Mouse (Mus musculus) T-cell, adult 2 months (primary cell): ENCODE results near the gene Mcu.

Experiments
- DNase-seq: peaks from one replicate; pipeline ENCODE4 v3.0.0; 2022; ENCODE audit warnings: low spot score

Mcu gene

DNA sequence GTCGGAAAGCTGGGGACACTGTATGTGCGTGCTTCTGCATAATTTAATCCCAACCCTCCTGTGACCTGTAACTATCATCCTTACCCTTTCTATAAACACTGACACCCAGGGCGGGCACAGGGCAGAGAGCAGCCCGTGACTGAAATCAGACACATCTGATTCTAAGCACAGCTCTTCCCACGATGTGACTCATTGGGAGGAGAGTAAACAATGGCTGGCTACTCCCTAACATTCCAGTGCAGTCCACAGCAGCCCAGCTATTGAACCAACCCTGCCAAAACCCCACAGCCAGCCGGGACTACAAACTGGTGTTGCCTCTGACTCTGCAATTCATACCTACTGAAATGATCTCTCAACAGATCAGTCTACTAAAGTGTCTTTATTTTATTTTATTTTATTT, 78.9 kb downstream of the Mcu start:
- DNase-seq = no peak

GRCm38 (mm10) chr10:59532256-59532655, 84.2 kb downstream of the Mcu start:
- no peak for DNase-seq

DNA sequence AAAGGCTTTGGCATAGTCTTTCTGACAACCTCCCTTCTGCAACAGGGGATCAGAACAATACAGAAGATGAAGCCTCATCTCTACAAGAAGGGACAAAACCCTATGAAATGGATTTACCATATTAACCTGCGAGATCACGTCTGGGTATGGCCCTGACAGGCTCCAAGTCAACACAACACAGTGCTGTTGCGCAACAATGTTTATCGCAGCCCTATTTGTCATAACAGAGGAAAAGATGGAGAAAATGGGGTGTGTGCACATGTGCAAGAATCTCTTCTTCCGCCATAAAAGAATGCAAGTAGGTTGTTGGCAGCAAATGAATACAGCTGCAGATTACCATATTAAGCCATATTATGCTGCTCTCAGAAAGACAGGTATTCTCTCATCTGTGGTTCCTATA, 88.7 kb downstream of the Mcu start:
- no peak for DNase-seq

DNA sequence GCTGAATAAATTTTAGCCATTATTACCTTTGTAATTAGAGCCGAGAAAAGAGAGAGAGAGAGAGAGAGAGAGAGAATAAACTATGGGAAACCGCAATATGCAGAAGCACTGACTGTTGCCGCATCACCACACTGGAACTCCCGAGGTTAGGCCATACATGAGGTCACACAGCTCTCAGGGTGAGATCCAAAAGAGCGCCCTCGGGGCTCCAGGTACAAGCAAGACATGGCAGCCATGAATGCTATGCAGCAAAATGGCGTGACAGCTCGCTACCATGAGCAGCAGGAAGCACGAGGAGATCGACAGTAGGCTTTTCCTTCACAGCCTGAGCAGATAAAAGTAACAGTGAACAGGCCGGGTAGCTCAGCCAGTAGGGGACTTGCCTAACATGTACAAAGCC, 89.2 kb downstream of the Mcu start:
- DNase-seq = no peak

GRCm38 (mm10) chr10:59524675-59525074, 91.8 kb downstream of the Mcu start:
- DNase-seq = no peak

GRCm38 (mm10) chr10:59523826-59524331, 92.6 kb downstream of the Mcu start:
- no peak for DNase-seq

- DNase-seq = no peak
Observed at GRCm38 (mm10) chr10:59520701-59521100, 95.8 kb downstream of the Mcu start.

DNA sequence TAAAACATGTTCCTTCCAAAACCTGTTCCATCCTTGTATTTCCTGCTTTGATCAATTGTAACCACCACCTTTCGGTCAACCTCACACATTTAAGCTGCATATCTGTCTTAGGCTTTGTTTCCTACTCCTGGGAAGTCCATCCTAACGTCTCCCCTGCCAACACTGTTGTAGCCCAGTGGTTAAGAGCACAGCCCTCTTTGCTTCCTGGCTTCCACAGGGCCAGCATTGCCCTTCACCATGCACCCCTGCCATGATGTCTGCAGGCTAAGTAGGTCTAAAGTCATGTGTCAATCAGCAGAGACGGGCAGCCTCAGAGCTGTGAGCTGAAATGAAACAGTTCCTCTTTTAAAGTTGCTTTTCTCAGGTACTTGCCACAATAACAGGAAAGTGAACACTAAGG, 97.1 kb downstream of the Mcu start:
- no peak for DNase-seq

DNA sequence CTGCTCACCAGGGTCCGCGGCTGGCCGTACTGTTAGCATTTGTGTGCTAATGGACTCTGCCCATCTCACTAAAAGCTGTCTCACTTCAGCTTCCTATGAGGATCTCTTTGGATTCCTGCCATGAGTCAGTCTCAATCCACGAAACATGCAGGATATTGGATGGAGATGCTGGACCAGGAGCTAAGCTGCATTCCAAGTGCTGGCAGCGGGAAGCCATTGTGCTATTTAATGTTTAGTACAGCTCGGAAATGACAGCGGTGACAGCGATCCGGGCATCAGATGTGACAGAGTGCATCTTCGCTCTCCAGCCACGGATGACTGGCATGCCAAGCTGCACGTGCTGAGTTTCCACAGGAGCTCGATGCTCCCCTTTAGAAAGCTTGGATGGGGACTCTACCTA, 99.3 kb downstream of the Mcu start:
- no peak for DNase-seq

DNA sequence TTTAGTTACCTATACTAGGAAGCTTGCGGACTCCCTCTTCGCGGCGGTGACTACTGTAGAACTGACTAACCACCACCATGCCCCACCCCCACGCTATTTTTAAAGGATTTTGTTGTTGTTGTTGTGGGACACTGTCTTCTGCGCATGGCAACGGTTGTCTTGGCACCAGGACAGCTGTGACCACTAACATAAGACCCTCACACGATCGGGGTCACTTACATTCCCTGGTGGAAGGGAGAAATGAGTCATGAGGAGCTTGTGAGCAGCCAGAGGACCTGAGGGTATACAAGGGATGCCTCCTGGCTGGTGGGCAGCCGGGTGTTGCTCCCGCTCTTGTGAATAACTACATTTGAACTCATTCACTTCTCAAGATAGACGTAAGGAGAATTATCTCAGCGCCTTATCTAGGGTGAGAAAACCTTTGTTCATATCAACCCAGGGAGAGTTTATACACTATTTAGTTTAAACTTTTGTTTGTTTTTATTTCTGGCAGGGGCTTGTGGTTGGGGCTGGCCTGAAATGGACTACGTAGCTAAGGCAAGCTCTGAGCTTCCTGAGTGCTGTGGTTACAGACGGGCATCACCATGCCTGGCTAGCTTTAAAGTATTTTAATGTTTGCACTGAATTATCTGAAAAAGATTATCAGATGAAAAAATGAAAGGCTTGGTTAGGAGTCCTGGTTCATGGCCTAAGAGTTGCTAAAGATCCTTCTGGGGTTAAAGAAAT, 101.6 kb downstream of the Mcu start:
- DNase-seq = no peak

GRCm38 (mm10) chr10:59512173-59512572, 104.3 kb downstream of the Mcu start:
- no peak for DNase-seq

- no peak for DNase-seq
Observed at GRCm38 (mm10) chr10:59511427-59511963, 105.0 kb downstream of the Mcu start.

DNA sequence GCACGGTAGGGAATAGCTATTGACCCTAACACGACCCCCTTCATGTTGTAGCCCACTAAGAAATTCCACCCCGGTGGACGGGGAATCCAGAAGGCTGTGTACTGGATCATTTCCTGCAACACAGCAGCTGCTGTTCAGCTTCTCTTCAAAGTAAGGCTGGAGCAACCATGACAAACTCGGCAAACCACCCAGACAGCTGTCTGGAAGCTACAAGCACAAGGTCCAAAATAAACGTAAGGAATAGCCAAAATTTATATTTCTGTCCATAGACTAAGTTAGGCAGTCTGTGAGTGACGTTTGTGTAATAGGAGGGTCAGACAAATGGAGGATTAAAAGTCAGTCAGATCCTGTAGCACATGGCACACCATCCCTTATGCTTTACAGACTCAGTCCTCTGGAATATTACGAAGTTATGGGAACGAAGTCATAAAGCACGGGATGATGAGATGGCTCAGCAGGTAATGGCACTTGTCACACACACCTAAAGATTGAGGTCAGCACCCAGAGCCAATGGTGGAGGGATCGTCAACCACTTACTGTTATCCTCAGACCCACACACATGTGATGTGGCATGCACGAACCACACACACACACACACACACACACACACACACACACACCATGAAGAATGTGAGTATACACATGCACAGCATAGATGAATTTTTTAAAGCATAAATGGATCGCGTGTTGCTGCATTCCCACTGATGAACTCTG, 105.6 kb downstream of the Mcu start:
- no peak for DNase-seq

DNA sequence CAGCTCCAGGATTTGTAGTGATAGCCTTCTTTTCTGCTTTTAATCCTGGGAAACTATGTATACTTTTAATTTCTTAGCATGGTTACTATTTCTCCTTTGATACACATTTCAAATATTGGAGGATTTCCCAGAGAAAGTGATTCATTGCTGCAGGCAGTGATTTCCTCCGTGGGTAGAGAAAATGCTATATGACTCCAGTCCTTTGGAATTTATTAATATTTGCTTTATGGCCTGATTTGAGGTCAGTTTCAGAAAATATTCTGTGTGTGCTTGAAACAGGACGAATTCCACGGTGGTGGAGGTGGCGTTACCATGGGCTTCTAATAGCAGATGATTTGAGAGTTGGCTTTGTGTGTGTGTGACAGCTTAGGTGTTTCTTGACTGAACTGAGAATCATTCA, 107.3 kb downstream of the Mcu start:
- no peak for DNase-seq

DNA sequence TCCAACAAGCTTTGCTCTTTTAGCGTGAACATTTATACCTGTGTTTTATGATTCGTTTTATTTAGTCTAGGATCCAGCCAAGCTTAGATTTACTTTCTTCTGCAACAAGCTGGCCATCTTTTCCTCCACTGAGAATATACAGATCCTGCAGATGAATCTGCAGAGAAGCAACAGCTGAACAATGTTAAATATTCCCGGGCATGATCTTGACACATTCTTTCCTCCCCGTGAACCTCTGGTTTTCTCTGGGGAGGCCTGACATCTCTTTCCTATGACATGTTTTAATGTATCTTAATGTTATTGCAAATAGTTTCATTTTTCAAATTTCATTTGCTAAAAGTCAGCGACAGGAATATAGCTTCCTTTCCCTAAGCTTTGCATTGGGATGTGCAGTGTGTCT, 109.8 kb downstream of the Mcu start:
- no peak for DNase-seq

GRCm38 (mm10) chr10:59504291-59504690, 112.2 kb downstream of the Mcu start:
- DNase-seq = no peak

DNA sequence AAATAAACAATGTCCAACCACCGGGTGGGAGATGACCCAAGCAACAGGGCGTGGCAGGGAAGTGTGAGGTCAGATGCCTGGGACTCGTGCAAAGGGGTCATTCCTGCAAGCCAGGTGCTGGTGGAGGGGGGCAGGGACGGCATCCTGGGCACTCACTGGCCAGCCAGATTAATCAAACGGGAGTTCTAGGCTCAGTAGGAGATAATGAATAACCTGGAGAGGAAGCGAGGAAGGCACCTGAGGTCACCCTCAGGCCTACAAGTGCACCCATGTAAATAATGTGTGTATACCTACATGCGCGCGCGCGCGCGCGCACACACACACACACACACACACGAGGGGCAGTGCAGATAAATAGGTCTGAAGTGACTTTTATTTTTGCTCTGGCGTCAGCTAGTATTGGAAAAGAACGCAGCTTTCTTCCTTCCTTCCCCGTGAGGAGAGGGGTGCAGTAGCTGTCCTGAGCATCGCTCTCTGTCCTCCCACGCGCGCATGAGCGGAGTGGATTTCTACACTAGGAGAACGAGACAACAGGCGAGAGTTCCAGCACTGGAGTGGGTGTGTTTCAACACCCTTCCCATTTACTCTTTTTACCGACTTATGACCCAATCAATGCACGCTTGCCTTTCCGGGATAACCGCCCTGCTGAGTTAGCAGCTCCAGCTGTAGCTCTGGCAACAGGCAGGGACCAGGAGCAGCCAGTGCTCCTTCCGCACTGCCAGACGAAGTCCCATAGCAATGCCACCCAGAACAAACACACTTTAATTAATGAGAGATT, 112.9 kb downstream of the Mcu start:
- no peak for DNase-seq

DNA sequence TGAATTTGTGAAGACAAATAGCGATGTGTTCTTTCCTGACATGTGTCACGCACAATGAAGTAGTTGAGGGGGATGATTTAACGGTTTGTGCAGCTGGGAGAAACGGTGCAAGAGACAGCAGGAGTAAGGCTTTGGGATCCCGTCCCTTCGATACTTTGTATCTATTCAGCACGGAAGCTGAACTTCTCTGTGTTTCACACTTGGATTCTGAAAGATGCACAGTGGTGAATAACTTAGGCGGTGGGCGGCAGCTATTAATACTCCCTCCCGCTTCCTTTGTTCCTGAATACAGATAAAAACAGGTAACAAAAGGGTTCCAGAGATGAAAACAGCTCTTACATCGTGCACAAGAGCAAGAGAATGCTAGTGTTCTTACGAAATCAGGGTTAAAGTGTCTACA, 114.1 kb downstream of the Mcu start:
- no peak for DNase-seq

GRCm38 (mm10) chr10:59501761-59502160, 114.7 kb downstream of the Mcu start:
- DNase-seq = no peak

DNA sequence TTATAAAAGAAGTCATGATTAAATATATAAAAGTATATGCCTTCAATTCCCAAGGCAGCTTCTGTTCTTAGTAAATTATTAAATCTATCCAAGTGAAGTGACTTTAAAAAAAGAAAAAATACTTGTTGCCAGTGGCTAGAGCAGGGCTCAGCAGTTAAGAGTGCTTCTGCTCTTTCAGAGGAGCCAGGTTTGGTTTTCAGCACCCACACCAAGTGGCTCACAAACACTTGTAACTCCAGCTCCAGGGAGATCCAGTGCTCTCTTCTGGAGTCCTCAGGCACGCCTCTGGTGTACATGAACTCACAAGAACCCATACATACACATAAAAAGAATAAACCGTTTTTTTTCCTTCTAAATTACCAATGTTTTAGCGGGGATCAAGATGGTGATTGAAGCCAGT, 116.3 kb downstream of the Mcu start:
- no peak for DNase-seq

DNA sequence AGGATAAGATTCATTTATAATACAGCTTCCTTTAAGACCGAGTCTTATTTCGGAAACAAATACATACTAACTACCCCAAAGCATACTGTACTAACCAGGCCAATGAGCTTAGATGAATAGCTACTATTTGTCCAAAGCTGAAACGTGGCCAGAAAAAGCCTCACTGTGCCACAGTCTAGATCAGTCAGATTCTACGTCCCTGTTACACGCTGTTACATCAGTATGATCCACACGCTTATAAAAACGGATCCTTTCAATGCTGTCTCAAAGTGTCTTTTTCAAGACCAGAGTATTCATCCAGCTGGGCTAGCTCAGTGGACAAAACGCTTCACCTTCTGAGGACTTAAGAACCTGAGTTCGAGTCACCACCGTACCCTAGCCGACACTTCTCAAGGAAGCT, 119.5 kb downstream of the Mcu start:
- no peak for DNase-seq

- no peak for DNase-seq
Observed at GRCm38 (mm10) chr10:59494917-59495316, 121.6 kb downstream of the Mcu start.

DNA sequence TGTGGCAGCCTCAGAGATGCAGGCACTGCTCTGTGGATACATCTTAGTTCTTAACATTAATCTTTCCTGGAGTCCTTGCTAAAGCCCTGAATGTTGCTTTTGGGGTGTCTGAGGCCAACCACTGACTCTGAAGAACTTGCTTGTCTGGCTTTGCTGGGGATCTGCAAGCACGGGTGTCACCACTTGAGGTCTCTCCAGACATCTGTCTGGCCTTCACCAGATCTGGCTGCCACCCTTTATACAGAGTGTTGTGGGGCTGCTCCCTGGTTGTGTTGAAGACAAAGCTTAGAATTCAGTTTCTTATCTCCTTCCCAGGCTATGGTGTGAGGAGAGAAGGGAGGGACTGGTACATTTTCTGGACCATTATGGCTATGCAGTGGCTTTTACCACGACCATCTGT, 122.4 kb downstream of the Mcu start:
- no peak for DNase-seq
